Mouse (Mus musculus) inflammation-experienced regulatory T-cells, adult 6 months (primary cell): ENCODE data around the gene Ppm1e. TPM values are rescaled to one million over a fixed set of nuclear protein-coding genes. Genes with fewer than 3 reads are reported as not detected.
"Not testable (repeated sequence)": the region's sequence is repeated elsewhere in the genome, so short reads cannot be mapped to it uniquely, and the experiment has no call there.

Experiments used
- ATAC-seq: one replicate; pipeline ENCODE4 v1.8.0; 2017
- polyA plus RNA-seq, 3 experiments: library from polyadenylated mRNA; unstranded; fragments of 100-300 nt; shearing (Covaris generic); gene quantifications; one replicate each; pipeline ENCODE4 v1.2.1; 2017

Ppm1e gene
- polyA plus RNA-seq, 3 experiments from 2014 or later: 0.55 to 1.2 (median 0.78) TPM

DNA sequence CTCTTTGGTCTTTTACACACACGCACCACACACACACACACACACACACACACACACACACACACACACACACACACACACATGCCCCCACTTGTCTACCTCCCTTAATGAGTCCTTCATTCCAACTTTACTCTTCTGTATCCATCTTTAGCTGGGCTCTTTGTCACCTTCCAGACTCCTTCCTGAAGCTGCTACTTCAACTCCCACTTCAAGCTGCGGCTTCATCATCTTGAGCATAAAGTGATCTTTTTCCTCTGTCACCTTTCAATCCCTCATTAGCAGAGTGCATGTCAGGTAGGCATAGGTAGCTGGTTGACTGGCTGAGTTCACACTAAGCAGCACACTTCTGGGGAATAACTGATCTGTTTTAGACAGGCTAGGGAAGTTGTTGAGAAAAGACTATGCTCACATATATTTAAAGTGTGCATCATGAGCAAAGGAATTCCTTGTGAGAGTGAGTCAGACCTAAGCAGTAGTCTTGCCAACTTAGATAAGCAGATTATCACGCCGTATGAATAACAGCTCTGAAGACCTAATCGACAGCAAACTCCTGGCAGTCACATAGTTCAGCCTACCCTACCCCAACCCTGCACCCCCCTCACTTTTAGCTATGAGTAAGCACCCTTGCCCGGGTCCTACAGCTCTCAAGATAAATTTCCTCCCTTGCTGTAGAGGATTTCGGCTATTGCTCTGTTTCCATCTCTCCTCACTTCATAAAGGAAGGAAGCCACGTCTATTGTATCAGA is 49.3 kb downstream of the Ppm1e start:
- no peak for ATAC-seq

DNA sequence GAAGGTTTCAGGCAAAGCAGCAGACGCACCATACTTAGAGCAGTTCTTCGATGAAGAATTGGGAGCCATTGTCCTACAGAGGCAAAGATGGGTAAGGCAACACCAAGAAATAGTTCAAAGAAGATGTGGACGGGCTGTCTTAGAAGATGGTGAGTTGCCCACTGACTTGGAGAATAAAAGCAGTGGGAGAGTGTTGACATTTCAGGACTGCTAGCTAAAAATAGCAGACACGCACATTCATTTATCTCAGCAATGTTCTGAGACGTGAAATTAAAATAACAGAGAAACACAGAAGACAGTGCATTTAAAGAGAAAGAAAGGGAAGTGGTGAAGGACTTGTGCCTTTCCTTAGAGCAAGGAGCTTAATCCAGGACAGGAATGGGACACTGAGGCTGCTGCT is 59.8 kb downstream of the Ppm1e start:
- ATAC-seq: no peak

DNA sequence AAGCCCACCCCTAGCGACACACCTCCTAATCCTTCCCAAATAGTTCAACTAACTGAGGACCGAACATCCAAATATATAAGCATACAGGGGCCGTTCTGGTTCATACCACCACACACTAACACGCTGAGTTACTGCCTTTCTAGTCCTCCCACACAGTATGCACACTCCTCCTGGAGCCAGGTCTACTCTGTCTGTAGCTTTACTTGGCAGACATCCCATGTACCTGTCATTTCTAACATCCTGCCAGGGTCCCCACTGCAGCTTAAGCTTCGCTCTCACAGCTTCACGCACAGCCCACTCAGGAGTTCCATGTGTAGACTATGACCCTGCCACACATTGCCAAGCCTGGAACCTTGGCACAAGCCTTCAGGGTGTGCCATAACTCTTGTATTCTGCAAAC is 62.4 kb downstream of the Ppm1e start:
- no peak for ATAC-seq

DNA sequence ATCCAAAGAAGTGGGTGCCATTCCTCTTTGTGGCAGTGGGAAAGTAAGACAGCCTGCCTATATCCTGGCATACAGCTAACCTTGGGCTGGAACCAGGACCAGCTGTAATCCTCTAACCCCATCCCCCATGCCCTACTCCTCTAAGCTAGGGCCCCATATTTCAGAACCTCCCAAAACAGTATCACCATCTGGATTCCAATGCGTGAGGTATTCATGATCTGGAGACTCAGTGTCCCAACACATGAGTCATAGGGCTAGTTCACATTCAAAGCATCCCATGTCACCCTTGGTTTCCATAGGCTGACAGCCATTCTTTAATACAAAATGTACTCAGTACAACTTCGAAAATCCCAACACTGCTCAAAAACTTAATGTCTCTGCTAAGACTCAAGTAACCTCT is 63.2 kb downstream of the Ppm1e start:
- no peak for ATAC-seq

DNA sequence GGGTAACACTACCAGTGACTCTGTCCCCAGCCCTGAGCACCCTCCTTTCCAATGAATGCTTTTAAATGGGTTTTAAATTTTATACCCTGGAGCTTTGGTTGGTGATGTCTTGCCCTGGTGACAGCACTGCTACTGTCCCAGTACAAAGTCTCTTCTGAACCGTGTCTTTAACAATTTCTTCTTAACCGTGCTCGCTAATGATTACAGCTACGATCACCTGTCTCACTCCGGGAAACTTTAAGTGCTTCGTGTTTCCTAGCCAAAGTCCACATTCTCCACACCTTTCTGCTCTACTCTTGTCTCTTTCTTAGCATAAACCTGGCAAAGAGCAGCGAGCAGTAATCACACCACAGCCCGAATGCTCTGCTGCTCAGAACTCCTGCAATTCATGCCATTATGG is 69.5 kb downstream of the Ppm1e start:
- ATAC-seq: no peak

DNA sequence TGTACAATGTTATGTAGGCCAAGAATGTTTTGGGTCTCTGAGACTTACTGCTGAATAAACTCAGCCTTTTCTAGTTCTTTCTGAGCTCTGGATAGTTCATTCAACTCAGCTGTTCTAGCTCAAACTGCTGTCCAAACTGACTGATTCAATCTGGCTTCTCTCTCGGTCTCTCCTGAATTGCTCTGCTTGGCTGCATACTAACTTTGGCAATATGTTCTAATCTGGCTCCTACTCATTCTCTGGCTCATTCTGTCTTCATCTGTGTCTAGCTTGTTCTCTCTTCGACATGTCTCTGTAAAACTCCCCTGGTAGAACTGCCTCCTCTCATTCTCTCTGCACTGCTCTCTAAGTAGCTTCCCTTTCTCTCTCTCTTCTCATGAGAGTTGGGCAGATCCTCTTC is 72.6 kb downstream of the Ppm1e start:
- ATAC-seq: no peak

DNA sequence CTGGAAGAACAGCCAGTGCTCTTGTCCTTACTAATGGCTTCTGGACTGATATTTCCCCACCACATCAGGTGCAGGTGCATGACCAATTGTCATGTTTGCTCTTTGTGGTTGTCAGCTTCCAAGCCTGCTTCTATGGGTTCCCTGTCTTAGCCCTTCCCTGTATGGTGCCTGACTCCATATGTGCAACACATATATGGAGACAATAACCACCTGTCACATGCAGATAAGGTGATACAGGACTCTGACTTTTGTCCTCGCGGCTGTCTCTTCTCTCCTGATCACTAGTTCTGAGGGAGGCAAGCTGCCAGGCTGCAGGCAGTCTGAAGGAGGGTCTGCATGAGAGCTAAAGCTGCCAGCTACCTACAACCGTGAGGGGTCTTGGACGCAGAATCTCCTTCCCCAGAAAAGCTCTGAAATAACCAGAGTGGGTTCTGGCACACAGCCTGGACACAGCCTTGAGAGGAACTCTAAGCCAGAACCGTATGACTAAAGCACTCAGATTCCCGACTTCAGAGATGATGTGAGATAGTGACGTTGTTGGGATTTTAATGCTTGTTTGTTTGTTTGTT is 76.8 kb downstream of the Ppm1e start:
- ATAC-seq: no peak

DNA sequence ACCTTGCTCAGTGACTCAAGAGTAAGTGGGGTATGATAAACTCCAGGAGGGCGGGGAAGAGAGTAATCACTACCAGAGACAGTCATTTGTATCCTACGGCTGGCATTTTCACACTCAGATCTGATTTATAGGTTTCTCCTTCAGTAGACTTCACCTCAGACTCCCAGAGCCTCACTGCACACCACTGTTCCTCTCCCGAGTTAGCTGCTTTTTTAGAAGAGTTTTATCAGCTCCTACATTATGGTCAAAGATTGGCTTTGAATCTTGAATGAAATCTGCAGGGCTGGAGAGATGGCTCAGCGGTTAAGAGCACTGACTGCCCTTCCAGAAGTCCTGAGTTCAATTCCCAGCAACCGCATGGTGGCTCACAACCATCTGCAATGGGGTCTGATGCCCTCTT is 79.4 kb downstream of the Ppm1e start:
- no peak for ATAC-seq

DNA sequence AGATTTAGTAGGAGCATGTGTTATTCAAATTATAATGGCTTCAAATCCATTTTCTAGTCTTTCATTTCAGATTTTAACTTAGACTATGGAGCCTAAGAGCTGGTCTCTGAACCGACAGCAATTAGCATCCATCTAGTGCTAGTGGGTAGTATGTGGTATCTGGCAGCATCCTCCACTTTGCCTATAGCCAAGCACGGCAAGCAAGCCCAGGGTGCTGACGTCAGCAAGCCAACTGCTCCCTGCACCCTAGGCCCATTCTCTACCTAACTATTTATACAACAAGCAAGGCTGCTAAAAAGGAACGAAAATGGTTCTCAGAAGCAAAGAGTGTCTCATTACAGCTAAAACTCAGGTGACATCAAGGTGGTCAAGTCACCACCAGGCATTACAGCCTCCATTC is 80.0 kb downstream of the Ppm1e start:
- no peak for ATAC-seq

DNA sequence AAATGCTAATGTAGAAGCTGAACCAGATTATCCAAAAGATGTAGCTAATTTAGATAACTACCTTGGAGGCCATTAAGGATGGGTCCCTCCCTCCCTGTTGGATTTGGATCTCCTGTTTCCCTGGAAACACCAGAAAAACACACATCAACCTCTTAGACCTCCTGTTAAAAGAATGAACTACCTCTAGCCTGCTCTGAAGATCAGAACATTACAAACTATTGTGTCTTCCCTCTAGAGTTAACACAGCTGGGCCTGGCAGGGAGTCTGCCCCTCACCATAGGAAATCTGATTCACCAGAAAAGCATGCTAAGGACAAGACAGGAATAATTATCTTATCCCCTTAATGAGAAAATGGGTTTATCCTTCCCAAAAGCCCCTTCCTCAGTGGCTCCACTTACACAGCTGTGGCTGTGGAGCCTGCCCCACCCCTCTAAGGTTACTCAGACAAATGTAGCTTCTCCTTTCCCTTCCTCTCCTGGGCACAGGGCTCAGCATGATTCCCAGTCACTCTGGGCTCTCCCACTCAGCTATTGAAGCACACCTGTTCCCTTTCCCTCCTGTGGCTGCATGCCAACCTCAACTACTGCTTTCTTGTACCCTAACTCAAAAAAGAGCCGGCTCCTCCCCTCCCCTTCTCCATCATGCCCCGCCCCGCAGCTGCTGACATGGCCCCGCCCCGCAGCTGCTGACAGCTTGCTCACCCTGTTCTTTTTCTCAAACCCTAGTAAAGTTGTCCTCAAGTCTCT is 82.4 kb downstream of the Ppm1e start:
- no peak for ATAC-seq

DNA sequence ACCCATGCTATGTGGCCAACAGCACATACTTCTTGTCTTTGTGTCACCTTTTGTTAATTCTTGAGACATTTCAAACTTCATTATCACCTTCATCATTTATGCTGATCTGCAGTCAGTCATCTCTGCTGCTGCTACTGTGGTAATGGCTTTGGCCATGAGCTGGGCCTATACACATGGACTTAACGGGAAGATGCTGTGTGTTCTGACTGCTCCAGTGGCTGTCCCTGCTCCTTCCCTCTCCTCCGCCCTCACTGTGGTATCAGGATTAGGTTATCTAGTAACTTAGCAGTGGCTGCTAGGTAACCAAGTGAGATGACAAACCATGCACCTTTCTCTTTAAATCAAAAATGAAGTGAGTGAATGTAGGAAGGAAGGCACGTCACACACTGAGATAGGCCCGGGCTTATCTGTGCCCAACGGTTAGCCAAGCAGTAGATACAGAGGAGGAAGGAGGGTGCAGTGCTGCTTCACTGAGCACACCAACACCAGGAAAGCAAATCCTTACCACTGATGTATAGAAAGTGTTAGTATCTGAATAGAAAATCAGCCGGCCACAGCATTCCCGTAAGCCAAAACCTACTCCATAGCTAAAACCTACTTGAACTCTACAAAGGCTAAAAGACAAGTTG is 83.3 kb downstream of the Ppm1e start:
- ATAC-seq: no peak

DNA sequence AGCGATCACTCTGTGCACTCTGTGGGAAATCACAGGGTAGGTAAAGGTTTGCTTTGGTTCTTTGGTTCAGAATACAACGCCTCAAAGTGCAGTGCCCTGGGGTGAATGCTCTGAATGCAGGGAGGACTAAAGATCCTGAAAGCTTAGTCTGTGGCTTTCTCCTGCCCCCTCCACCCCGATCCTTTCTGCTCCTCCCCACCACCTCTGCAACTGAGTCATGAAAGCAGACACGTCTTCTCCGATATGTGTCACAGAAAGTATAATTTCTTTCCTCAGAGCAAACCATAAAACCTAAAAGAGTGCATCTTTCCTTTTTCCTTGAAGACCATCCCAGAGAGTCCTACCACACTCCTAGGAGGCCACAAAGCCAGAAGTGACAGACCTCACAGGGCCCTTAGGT is 86.1 kb downstream of the Ppm1e start:
- ATAC-seq: no peak

DNA sequence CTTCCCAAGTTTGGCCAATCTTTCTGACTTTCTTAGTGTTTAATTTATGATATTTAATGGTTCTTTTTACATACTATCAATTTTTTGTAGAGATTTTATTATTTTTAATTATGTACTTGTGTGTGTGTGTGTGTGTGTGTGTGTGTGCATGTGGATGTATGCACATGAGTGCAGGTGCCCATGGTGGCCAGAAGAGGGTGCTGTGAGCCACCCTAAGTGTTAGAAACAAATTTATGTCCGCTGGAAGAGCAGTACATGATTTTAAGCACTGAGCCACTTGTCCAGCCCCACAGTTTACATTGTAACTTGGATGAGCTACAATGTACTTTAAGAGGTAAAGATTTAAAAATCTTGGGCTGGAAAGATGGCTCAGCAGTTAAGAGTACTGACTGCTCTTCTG is 87.3 kb downstream of the Ppm1e start:
- ATAC-seq: no peak

DNA sequence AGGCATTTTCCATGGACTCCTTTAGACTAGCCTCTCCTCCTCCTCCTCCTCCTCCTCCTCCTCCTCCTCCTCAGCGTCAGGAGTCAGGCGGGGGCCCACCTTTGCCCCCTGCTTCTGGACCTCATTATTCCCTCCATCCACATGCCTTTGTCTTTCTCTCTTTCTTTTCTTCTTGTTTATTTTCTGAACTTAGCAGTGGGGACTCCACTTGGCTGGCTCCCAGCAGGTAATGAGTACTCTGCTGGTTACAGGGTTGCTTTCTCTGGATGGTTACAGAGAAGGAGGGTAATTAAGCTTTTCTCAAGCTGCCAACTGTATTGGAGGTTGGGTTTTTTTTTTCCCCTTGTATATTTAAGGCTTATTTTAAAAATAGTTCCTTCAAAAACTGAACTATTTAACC is 87.9 kb downstream of the Ppm1e start:
- no peak for ATAC-seq

DNA sequence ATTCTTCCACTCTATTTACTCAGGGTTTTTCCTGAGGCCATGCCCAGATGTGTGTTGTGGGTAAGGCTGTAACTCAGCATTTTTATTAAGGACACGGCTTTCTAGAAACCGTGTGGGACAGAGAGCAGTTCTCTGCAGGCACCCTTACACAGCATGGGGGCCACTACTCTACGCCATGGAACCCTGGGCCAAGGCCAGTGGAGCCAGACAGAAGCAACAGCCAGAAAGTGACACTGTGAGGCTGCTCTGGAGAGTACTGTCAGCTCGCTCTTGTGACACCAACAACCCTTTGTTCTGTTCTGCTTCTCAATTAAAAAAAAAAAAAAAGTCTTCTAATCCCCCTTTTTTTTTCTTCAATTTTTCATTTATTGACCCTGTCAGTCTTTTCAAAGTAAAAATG is 88.4 kb downstream of the Ppm1e start:
- ATAC-seq: no peak

DNA sequence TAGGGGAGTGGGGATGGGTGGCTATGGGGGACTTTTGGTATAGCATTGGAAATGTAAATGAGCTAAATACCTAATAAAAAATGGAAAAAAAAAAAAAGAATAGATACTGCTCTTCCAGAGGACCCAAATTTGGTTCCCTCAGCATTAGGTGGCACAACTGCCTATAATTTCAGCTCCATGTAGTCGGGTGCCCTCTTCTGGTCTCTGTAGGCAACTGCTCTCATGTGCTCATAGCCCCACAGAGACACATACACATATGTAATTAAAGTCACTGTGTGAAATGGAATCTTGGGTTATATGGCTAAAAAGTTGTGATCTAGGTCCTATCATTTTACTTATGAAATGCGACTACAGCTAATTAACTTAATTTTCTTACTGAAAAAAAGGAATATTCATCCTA is 90.0 kb downstream of the Ppm1e start:
- ATAC-seq: no peak

DNA sequence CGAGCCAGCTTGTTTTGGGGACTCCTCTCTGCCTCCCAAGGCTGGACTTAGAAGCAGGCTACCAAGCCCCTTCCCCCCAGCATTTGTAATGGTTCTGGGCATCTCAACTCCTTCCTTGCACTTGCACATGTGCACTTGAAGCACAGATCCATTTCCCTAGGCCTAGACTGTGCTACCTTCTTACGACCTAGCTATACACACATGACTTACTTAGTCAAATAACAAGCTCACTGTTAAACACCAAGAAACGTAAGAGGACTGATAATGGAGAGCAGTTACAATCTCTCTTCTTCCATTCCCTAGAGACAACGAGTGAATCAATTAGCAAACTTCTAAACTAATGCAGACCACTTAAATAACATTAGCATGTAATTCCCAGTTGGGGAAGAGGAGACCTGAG is 92.6 kb downstream of the Ppm1e start:
- ATAC-seq: no peak

DNA sequence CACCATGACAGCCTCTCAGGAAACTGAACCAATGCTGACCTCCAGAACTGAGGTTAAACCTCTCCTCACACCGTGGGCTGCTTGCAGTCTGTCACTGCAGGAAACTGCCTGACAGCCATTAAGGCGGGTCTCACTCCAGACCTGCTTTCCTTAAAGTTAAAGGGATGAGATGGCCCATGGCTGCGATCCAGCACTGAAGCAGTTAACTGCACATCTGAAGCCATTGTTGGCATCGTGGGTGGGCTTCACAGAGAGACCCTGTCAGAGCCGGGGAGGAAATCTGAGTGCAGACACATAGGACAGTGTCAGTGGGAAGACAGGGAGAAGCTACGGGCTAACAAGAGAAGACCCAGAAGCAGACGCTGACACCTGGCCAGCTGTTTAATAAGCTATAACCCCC is 94.9 kb downstream of the Ppm1e start:
- ATAC-seq: no peak

DNA sequence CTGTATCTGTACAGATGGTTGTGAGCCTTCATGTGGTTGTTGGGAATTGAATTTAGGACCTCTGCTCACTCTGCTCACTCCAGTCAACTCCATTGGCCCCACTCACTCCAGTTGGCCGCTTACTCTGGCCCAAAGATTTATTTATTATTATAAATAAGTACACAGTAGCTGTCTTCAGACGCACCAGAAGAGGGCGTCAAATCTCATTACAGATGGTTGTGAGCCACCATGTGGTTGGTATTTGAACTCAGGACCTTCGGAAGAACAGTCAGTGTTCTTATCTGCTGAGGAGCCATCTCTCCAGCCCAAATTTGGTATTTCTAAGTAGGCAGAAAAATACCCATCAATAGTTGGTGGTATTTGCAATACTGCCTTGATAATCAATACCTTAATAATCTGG is 97.1 kb downstream of the Ppm1e start:
- ATAC-seq: not testable (repeated sequence)

DNA sequence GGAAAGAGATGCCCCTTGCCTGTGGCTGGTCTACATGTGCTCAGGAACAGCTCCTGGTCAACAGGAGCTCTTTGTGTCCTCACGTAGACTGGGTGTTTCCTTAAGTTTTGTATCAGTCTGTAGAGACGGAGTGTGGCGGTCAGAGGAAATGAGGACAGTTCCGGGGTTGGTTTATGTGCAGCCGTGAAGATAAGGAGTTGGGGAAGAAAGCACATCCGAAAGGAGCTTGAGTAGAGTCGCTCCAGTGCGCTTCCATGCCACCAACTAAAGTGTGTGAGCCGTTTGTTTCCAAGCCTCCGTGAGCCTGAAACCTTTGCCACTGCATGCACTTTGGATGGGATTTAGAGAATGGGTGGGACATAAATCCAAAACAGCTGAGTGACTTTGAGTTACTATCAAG is 99.0 kb downstream of the Ppm1e start:
- no peak for ATAC-seq

DNA sequence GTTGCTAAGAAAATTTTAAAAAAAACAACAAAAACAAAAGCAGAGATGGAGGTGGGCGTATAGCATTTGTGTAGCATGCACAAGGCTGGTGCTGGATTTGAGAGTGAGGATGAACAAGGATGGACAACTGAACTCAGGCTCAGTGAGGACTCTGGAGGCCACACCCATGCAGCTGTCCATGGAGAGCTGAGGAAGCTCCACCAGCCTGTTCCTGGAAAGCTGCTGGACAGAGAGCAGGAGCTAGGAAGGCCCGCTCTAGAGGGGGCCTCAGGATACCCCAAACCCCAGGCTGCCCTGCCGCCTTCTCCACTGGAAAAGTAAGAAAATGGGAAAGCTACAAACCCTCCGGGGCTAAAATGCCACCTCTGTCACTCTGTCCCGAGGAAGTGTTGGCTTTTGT is 101.5 kb downstream of the Ppm1e start:
- ATAC-seq: no peak

DNA sequence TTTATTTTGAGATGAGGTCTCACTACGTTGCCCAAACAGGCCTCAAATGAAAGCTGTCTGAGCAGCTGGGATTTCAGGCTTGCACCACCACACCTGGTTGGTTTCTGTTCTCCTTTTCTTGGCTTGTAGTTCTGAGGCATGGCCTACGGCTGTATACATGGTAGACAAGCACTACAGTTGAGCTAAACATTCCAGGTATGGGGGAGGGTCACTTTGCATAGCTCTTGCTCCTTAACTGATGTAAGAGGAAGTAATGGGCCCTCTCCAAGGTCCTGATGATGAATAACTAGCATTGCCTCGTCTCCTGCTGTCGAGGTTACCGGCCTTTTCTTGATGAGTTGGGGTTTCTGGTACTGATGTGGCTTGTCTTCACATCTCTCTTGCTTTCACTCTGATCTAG is 104.7 kb downstream of the Ppm1e start:
- no peak for ATAC-seq

DNA sequence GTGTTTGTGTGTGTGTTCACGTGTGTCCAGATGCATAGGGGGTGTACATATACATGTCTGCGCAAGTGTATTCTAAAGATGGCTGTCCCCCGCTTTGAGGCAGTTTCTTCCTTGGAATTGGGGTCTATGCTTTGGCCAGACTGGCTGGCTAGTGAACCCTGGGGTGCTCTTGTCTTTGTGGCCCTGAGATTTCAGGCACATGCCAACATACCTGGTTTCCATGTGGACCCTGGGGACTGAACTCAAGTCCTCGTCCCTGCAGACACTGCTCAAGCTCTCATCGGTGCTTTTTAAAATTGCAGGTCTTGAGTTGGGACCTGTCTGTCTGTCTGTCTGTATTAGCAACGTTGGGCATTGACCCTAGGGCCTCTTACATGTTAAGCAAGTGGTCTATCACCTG is 105.5 kb downstream of the Ppm1e start:
- ATAC-seq: no peak

DNA sequence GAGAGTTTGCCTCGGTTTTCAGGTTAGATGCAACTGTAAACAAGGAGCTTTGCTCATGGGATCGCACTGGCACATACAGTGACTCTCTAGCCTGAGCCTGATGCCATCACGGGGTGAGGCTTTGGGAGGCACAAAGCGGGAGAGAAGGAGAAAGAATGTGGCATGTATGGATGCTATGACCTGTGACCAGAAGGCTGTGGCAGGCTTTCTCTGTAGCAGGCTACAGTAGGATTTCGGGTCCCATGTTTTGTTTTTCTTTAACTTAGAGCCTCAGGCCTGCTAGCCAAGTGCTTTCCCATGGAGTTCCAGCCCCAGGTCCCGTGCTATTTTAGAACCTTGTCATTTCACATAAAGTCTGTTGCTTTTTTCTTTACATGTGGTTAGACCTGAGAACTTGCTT is 108.7 kb downstream of the Ppm1e start:
- no peak for ATAC-seq
